Mouse (Mus musculus): ENCODE results near the gene Pdf. TPM values are rescaled to one million over a fixed set of nuclear protein-coding genes. Genes with fewer than 3 reads are reported as not detected.

Pdf gene
- polyA plus RNA-seq, 1 experiment from 2014 or later: 62.0 TPM

Small RNAs within 50 kb of the gene (microRNA-seq; reads per million reads assigned to microRNA genes)
- 1.3 reads per million for gene Mir7075

Other genes starting within 250 kb of the Pdf start
- gene Has3, start 178.4 kb downstream of the Pdf start, polyA plus RNA-seq (2014; fragmentation: Nextera tagmentation; extraction: Ambion mirVana): 1.2 and 1.3 TPM in 2 replicates
- gene Utp4, start 155.0 kb downstream of the Pdf start, polyA plus RNA-seq (2014; fragmentation: Nextera tagmentation; extraction: Ambion mirVana): 72.7 and 92.6 TPM in 2 replicates
- 18.7 and 19.4 TPM in 2 replicates for gene Sntb2, start 112.9 kb downstream of the Pdf start, polyA plus RNA-seq (2014; fragmentation: Nextera tagmentation; extraction: Ambion mirVana)
- 57.2 and 62.9 TPM in 2 replicates for gene Vps4a, start 17.4 kb downstream of the Pdf start, polyA plus RNA-seq (2014; fragmentation: Nextera tagmentation; extraction: Ambion mirVana)
- gene Cog8, start 8.1 kb upstream of the Pdf start, polyA plus RNA-seq (2014; fragmentation: Nextera tagmentation; extraction: Ambion mirVana): 32.4 and 38.8 TPM in 2 replicates
- gene Nip7, start 8.3 kb upstream of the Pdf start, polyA plus RNA-seq (2014; fragmentation: Nextera tagmentation; extraction: Ambion mirVana): 110 and 140 TPM in 2 replicates
- 22.5 and 31.9 TPM in 2 replicates for gene Tmed6, start 17.0 kb upstream of the Pdf start, polyA plus RNA-seq (2014; fragmentation: Nextera tagmentation; extraction: Ambion mirVana)
- gene Terf2, start 47.9 kb upstream of the Pdf start, polyA plus RNA-seq (2014; fragmentation: Nextera tagmentation; extraction: Ambion mirVana): 15.8 and 19.2 TPM in 2 replicates
- 67.0 and 152 TPM in 2 replicates for gene Cyb5b, start 102.0 kb upstream of the Pdf start, polyA plus RNA-seq (2014; fragmentation: Nextera tagmentation; extraction: Ambion mirVana)
- 30.1 and 33.9 TPM in 2 replicates for gene Nfat5, start 244.9 kb upstream of the Pdf start, polyA plus RNA-seq (2014; fragmentation: Nextera tagmentation; extraction: Ambion mirVana)